Mouse (Mus musculus) heart, adult 18-20 months (tissue): ENCODE measurements around the gene Tgm2. TPM values are rescaled to one million over a fixed set of nuclear protein-coding genes. Genes with fewer than 3 reads are reported as not detected.

Source experiments
- DNase-seq, 2 experiments: peaks; one replicate each; pipeline ENCODE4 v3.0.0; 2021 to 2022; ENCODE audit warnings: mixed read lengths in 1 of 2
- total RNA-seq, 2 experiments: library from RNA; stranded (reverse); gene quantifications; 2 replicates each; pipeline ENCODE4 v1.2.3; 2021

Gene Tgm2
- total RNA-seq, 2 experiments from 2014 or later: 247 to 266 TPM

- no peak for DNase-seq
These were observed 77.7 kb downstream of the Tgm2 start for GRCm38 (mm10) chr2:158068444-158068971.

GRCm38 (mm10) chr2:158067260-158067824 is 78.9 kb downstream of the Tgm2 start:
- DNase-seq: no peak

GRCm38 (mm10) chr2:158066456-158066855 is 79.8 kb downstream of the Tgm2 start:
- no peak for DNase-seq

Other genes starting within 250 kb of the Tgm2 start
- gene Vstm2l, start 231.8 kb downstream of the Tgm2 start, total RNA-seq: under 1 TPM; 0.33 to 0.52 TPM
- gene Tti1, start 118.0 kb downstream of the Tgm2 start, total RNA-seq: 10 to 100 TPM; 25.8 to 27.1 TPM
- gene Rprd1b, start 117.9 kb downstream of the Tgm2 start, total RNA-seq: 10 to 100 TPM; 26.1 to 33.0 TPM
- gene D630003M21Rik, start 82.8 kb upstream of the Tgm2 start, total RNA-seq: 1 to 10 TPM; 5.1 to 5.4 TPM
- not detected for gene Bpi, start 111.7 kb upstream of the Tgm2 start, total RNA-seq
- 1 to 10 TPM; 6.2 to 7.0 TPM for gene Lbp, start 160.1 kb upstream of the Tgm2 start, total RNA-seq
- under 1 TPM; 0.15 to 0.26 TPM for gene Snhg11, start 229.2 kb upstream of the Tgm2 start, total RNA-seq